Mouse (Mus musculus) left cerebral cortex, postnatal 10 days (tissue): ENCODE measurements around the gene Dip2a. TPM values are rescaled to one million over a fixed set of nuclear protein-coding genes. Genes with fewer than 3 reads are reported as not detected.

Experiments
- total RNA-seq, 2 experiments: library from RNA; stranded (reverse); gene quantifications; 2 replicates each; pipeline ENCODE4 v1.2.3; 2021

Gene Dip2a
- total RNA-seq, 2 experiments from 2014 or later: 62.9 to 64.1 TPM

Other genes starting within 250 kb of the Dip2a start
- gene Slc5a4b, start 234.3 kb downstream of the Dip2a start, total RNA-seq: not detected
- under 1 TPM in 1 of 2 experiments, not detected in 1; 0.26 TPM for gene Slc5a4a, start 197.8 kb downstream of the Dip2a start, total RNA-seq
- gene Prmt2, start 107.4 kb downstream of the Dip2a start, total RNA-seq: 10 to 100 TPM; 74.7 to 79.4 TPM
- 10 to 100 TPM; 39.4 to 46.9 TPM for gene S100b, start 91.4 kb downstream of the Dip2a start, total RNA-seq
- gene AC141477.1, start 95.2 kb upstream of the Dip2a start, total RNA-seq: not detected
- gene Pcnt, start 97.5 kb upstream of the Dip2a start, total RNA-seq: 10 to 100 TPM; 14.2 to 14.3 TPM
- gene 2610028H24Rik, start 103.8 kb upstream of the Dip2a start, total RNA-seq: not detected
- gene Mcm3ap, start 123.6 kb upstream of the Dip2a start, total RNA-seq: 10 to 100 TPM; 45.5 TPM
- 1 to 10 TPM; 3.3 to 3.9 TPM for gene Ybey, start 123.8 kb upstream of the Dip2a start, total RNA-seq
- gene Lss, start 186.3 kb upstream of the Dip2a start, total RNA-seq: 10 to 100 TPM; 70.9 to 71.3 TPM
- not detected for gene Spatc1l, start 217.0 kb upstream of the Dip2a start, total RNA-seq
- not detected for gene Ftcd, start 230.4 kb upstream of the Dip2a start, total RNA-seq